Mouse (Mus musculus) limb, embryonic 10.5 days (tissue): ENCODE measurements around the gene 1700010B08Rik. TPM values are rescaled to one million over a fixed set of nuclear protein-coding genes. Genes with fewer than 3 reads are reported as not detected.

Source experiments
- DNase-seq: peaks from one replicate; pipeline ENCODE4 v3.0.0-alpha.2; 2017; ENCODE audit warnings: low spot score
- H3K27ac ChIP-seq: fragments of 300-500 bp; sonication (generic); 2 replicates; pipeline ENCODE4 v1.5.1; 2016; ENCODE audit warnings: mild to moderate bottlenecking
- H3K27me3 ChIP-seq: fragments of 300-500 bp; sonication (generic); 2 replicates; pipeline ENCODE4 v1.6.1; 2016; ENCODE audit warnings: low read depth, mild to moderate bottlenecking; ENCODE audit not compliant: poor library complexity, severe bottlenecking
- H3K36me3 ChIP-seq: fragments of 300-500 bp; sonication (generic); 2 replicates; pipeline ENCODE4 v1.6.1; 2016; ENCODE audit warnings: mild to moderate bottlenecking, moderate library complexity
- H3K4me1 ChIP-seq: fragments of 300-500 bp; sonication (generic); 2 replicates; pipeline ENCODE4 v1.6.1; 2016
- H3K4me3 ChIP-seq: fragments of 300-500 bp; sonication (generic); 2 replicates; pipeline ENCODE4 v1.5.1; 2016; ENCODE audit warnings: mild to moderate bottlenecking, moderate library complexity
- H3K9me3 ChIP-seq: fragments of 300-500 bp; sonication (generic); replicated peaks from 2 replicates; pipeline ENCODE4 v1.6.1; 2016; ENCODE audit warnings: mild to moderate bottlenecking
- WGBS: fragments of 180-500 bp; shearing (Covaris S2); methylation state at CpG from one replicate; pipeline ENCODE4 v1.1.7; 2016; 5-methylcytosine and 5-hydroxymethylcytosine counted together
- polyA plus RNA-seq: library from polyadenylated mRNA; unstranded; fragments of >200 nt; fragmentation: Nextera tagmentation; extraction: Ambion mirVana; gene quantifications from 2 replicates; pipeline ENCODE4 v1.2.1, GENCODE M21; 2016

Gene 1700010B08Rik
- polyA plus RNA-seq, 1 experiment from 2014 or later: not detected

GRCm38 (mm10) chr2:173725819-173726218, 6.6 kb downstream of the 1700010B08Rik start:
- H3K9me3 ChIP-seq: no peaks in the 10 kb centered on the region
- H3K27me3 ChIP-seq: no peaks in the 10 kb centered on the region
- no peak overlapping the region for H3K4me3 ChIP-seq
- no peak overlapping the region for H3K27ac ChIP-seq
- peaks cover 19% of the 10 kb centered on the region for H3K4me1 ChIP-seq
- no peak for DNase-seq
- 90% methylated on average over 4 of the region's 4 CpGs for WGBS
- no peaks in the 10 kb centered on the region for H3K36me3 ChIP-seq

DNA sequence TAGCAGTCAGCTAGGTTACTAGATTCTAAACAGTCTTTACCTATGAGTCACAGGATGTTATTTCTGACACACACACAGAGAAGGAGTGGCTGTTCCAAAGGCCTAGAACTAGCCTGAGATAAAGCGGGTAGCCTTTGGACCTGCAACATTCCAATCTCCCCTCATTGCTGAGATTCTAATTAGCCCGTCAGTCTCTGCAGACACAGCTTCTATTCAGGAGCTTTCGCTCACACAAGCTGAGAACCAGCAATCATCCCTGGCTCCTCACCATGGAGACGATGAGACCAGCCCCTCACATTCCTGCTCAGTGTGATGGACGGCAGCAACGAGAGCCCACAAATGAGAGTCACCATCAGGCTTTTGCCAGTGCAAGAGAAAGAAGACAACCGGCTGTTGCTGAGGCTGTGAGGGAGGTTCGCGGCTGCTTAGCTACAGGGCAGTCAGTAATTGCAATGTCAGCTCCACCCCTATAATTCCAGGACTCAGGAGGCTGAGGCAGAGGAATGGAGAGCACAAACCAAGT, 11.3 kb downstream of the 1700010B08Rik start:
- WGBS: 9% methylated on average over 9 of the region's 9 CpGs
- DNase-seq: no peak
- no peaks in the 10 kb centered on the region for H3K9me3 ChIP-seq
- H3K27ac ChIP-seq: no peak overlapping the region
- no peaks in the 10 kb centered on the region for H3K36me3 ChIP-seq
- no peak overlapping the region for H3K4me3 ChIP-seq
- H3K27me3 ChIP-seq: 0 out of 2 replicates have a peak, but pooled peaks cover 3% of the 10 kb centered on the region
- H3K4me1 ChIP-seq: peaks cover 20% of the 10 kb centered on the region

DNA sequence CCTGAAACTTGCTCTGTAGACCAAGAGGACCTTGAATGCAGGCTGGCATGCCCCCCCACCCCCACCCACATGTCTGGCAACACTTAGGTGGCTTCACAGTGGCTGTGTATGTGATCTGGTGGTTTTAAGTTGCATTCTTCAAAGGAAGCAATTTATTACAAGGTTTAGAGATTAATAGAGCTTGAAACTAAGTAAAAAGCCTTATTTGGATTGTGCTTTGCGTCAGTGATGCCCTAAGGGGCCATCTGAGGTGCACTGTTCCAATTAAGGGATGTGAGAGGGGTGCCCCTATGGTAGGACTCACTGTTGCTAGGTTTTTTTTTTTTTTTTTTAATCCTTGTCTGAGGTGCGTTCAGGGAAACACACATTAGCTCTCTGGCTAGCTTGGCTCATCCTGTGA, 15.2 kb downstream of the 1700010B08Rik start:
- Histone ChIP-seq H3K4me1 (peaks cover 35% of the 10 kb centered on the region), H3K36me3 (peaks cover 8% of the 10 kb centered on the region), H3K4me3 (no peak overlapping the region), H3K27ac (no peak overlapping the region), H3K27me3 (0 out of 2 replicates have a peak, but pooled peaks cover 3% of the 10 kb centered on the region), H3K9me3 (no peaks in the 10 kb centered on the region)
- 52% methylated on average over 2 of the region's 2 CpGs for WGBS
- DNase-seq: no peak

DNA sequence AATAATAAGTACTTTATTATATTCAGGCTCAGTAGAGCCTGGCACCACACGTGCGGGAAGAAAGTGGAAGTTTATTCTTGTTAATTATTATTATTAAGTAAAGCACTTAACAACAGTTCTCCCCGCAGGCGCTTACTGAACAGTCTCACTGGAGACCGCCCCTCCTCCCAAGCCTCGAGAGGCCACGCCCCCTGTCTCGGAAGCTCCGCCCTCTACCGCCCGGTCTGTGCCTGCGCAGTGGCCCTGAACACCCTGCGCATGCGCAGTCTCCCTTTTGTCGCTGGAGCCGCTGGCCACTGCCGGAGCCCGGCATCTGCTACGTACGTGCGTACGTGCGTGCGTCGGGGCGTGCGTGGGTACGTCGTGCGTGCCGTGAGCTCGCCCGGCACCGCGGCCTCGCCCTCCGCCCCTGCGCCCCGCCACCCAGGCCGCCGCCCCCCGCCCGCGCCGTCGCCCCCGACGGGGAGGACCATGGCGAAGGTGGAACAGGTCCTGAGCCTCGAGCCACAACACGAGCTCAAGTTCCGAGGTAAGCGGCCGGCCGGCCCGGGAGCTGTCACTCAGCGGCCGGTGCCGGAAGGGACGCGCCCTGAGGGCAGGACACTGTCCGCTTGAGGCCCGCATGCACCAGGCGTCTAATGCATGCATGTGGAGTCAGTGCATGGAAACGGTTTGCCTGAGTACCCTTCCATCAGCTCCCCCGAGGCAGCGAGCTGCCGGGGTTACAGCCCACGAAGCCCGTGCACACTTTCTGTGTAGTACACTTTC, 18.2 kb downstream of the 1700010B08Rik start, which contains the start of gene Vapb:
Gene Vapb (plus strand): TSS at position 290 of the 768 bp plus-strand sequence.
- Histone ChIP-seq H3K4me1 (peaks cover 33% of the 10 kb centered on the region), H3K27me3 (no peaks in the 10 kb centered on the region), H3K9me3 (no peaks in the 10 kb centered on the region), H3K27ac (peak within 1 kb of the TSS; percentile 92), H3K36me3 (peaks cover 18% of the 10 kb centered on the region), H3K4me3 (peak within 1 kb of the TSS; percentile 94)
- WGBS: 2% methylated on average over 70 of the region's 70 CpGs
- peak; percentile 100 for DNase-seq

DNA sequence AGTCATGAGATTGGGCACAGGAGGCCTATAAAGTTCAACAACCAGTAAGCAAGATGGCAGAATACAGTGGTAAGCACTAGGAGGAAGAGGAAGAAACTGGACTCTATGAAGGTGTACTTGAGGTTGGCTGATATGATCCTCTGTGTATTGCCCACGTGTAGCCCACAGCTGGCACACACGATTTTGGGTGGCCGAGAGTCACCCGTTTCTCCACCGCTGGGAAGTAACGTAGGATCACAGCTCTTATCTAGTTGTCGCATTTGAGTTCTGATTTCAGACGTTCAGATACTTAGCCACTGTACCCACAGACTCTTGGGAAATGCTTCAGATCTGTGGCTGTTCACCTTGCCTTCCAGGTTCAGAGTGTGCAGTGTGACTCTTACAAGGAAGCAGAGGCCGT, 19.0 kb downstream of the 1700010B08Rik start:
- Histone ChIP-seq H3K9me3 (no peaks in the 10 kb centered on the region), H3K4me1 (peaks cover 38% of the 10 kb centered on the region), H3K4me3 (peak overlapping the region; percentile 94), H3K27ac (peak overlapping the region; percentile 92; the same call in 1 of the 2 replicates), H3K27me3 (no peaks in the 10 kb centered on the region), H3K36me3 (peaks cover 18% of the 10 kb centered on the region)
- 89% methylated on average over 9 of the region's 9 CpGs for WGBS
- DNase-seq: no peak

GRCm38 (mm10) chr2:173739107-173739506, 19.9 kb downstream of the 1700010B08Rik start:
- peaks cover 35% of the 10 kb centered on the region for H3K4me1 ChIP-seq
- 96% methylated on average over 7 of the region's 7 CpGs for WGBS
- H3K9me3 ChIP-seq: no peaks in the 10 kb centered on the region
- DNase-seq: no peak
- H3K27ac ChIP-seq: no peak overlapping the region
- H3K27me3 ChIP-seq: no peaks in the 10 kb centered on the region
- H3K36me3 ChIP-seq: peaks cover 18% of the 10 kb centered on the region
- no peak overlapping the region for H3K4me3 ChIP-seq

GRCm38 (mm10) chr2:173742090-173742489, 22.9 kb downstream of the 1700010B08Rik start:
- Histone ChIP-seq H3K27ac (no peak overlapping the region), H3K27me3 (no peaks in the 10 kb centered on the region), H3K4me1 (peaks cover 27% of the 10 kb centered on the region), H3K36me3 (peaks cover 28% of the 10 kb centered on the region), H3K4me3 (no peak overlapping the region), H3K9me3 (no peaks in the 10 kb centered on the region)
- WGBS: 83% methylated on average over 13 of the region's 13 CpGs
- DNase-seq: no peak

GRCm38 (mm10) chr2:173742744-173743143, 23.5 kb downstream of the 1700010B08Rik start:
- WGBS: 87% methylated on average over 9 of the region's 9 CpGs
- Histone ChIP-seq H3K27me3 (no peaks in the 10 kb centered on the region), H3K27ac (no peak overlapping the region), H3K9me3 (no peaks in the 10 kb centered on the region), H3K36me3 (peaks cover 32% of the 10 kb centered on the region), H3K4me1 (peaks cover 27% of the 10 kb centered on the region), H3K4me3 (no peak overlapping the region)
- DNase-seq: no peak

- no peak overlapping the region for H3K4me3 ChIP-seq
- H3K4me1 ChIP-seq: peaks cover 13% of the 10 kb centered on the region
- no peaks in the 10 kb centered on the region for H3K9me3 ChIP-seq
- no peaks in the 10 kb centered on the region for H3K27me3 ChIP-seq
- 89% methylated on average over 7 of the region's 7 CpGs for WGBS
- H3K27ac ChIP-seq: no peak overlapping the region
- peaks cover 26% of the 10 kb centered on the region for H3K36me3 ChIP-seq
- no peak for DNase-seq
These were observed 25.0 kb downstream of the 1700010B08Rik start for GRCm38 (mm10) chr2:173744070-173744815.

GRCm38 (mm10) chr2:173748961-173749659, 29.9 kb downstream of the 1700010B08Rik start:
- Histone ChIP-seq H3K27ac (no peak overlapping the region), H3K4me3 (no peak overlapping the region), H3K4me1 (no peaks in the 10 kb centered on the region), H3K36me3 (peaks cover 17% of the 10 kb centered on the region), H3K9me3 (no peaks in the 10 kb centered on the region), H3K27me3 (no peaks in the 10 kb centered on the region)
- 94% methylated on average over 2 of the region's 2 CpGs for WGBS
- no peak for DNase-seq

DNA sequence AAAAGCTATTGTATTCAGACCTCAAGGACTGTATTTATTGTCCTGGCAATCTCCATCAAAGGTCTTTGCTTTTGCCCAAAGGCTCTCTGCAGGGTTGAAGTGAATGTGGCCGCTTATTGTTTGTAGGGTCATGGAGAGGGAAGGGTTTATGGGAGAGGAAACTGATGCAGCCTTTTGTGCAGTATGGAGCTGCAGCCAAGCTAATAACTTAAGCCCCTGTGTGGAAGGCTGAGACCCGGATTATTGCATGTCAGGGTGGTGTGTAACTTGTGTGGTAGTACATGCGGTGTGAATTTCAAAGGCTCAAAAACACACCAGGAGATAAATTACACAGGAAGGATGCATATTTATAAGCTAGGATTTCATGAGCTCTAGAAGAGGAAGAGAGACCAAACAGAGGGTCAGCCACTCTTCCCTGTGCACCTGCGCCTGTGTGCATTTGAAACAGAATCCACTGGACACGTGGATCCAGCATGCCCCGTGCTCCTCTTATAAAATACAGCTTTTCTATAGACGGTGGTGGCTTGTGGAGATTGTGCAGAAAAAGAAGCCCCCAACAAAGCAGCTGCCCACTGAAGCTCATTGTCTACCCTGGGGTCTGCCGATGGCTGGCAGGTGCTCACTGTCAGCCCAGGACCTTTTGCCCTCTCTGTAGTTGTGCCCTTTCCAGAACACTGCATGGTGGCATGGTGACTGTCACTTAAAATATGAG, 36.4 kb downstream of the 1700010B08Rik start:
- Histone ChIP-seq H3K4me1 (peaks cover 10% of the 10 kb centered on the region), H3K4me3 (no peak overlapping the region), H3K9me3 (no peaks in the 10 kb centered on the region), H3K36me3 (peaks cover 3% of the 10 kb centered on the region; the same call in 1 of the 2 replicates), H3K27ac (no peak overlapping the region), H3K27me3 (no peaks in the 10 kb centered on the region)
- DNase-seq: no peak
- WGBS: 84% methylated on average over 8 of the region's 8 CpGs

DNA sequence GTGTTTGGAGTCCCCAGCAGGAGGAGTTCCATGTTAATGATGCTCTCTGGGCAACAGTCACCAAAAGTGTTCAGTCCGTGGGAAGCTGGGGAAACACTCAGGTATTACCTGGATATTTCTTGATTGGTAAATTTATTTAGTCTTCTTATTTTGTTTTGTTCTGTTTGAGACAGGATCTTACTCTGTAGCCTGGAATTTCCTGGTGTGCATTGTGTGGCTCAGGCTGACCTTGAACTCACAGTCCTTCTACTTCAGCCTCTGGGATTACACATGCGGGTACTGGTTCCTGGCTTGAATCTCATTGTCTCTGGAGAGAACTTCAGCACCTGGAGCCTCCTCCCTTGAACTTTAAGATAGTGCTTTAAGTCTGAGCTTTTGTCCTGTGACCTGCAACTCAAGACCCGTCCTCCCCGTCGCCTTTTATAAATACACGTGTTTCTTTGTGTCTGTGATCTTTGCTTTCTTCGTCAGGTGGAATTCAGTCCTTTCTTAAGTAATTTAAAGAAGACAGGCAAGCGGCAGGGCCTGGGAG, 38.5 kb downstream of the 1700010B08Rik start:
- no peak for DNase-seq
- no peak overlapping the region for H3K27ac ChIP-seq
- H3K9me3 ChIP-seq: no peaks in the 10 kb centered on the region
- H3K4me3 ChIP-seq: no peak overlapping the region
- WGBS: 88% methylated on average over 8 of the region's 8 CpGs
- H3K27me3 ChIP-seq: no peaks in the 10 kb centered on the region
- peaks cover 14% of the 10 kb centered on the region for H3K36me3 ChIP-seq
- H3K4me1 ChIP-seq: peaks cover 10% of the 10 kb centered on the region
